9 mouse cellular contexts compared by ENCODE assay signal in genomic region chr10:40053257-40053895, GRCm38 (mm10). TPM values are rescaled to one million over a fixed set of nuclear protein-coding genes. Genes with fewer than 3 reads are reported as not detected.
DNase-seq lines count a peak whose midpoint lies in the region; ATAC-seq and TF ChIP-seq lines count a peak whose summit lies in the region.
"Had no signal": no experiment of that assay in that cellular context is flagged by ENCODE, and none has a peak within 500 bp of the region (broad histone marks: within the 10 kb centered on the region; RNA-seq: fewer than 3 reads in every experiment).

No protein-coding gene starts in this region.

- no peak overlapping the region for H3K9ac ChIP-seq in MEL (ENCODE audit: control insufficient read depth, low read depth, low read length, poor library complexity, severe bottlenecking)
- H3K9ac ChIP-seq in liver, embryonic 11.5 days (ENCODE audit: low read depth, low read length): no peak overlapping the region
- H3K9ac ChIP-seq: embryonic facial prominence, embryonic 15.5 days; limb, embryonic 13.5 days had no signal

- WGBS in kidney, adult 2 months: 38% methylated on average over 3 of the region's 3 CpGs
- 56% methylated on average over 3 of the region's 3 CpGs for WGBS in liver, embryonic 11.5 days

- ATAC-seq in liver, embryonic 11.5 days (replicated peaks; ENCODE audit: low FRiP score): 0 out of 2 replicates have a peak, but pooled peaks have one; percentile 15

- no peaks in the 10 kb centered on the region; the same call in 1 of the 2 replicates for H3K36me3 ChIP-seq in kidney, adult 2 months (ENCODE audit: control insufficient read depth, insufficient read depth, low read length)
- H3K36me3 ChIP-seq in MEL (ENCODE audit: control insufficient read depth in 1 of 2, insufficient read depth in 2 of 2, low read length in 2 of 2): no peaks in the 10 kb centered on the region; a peak in 1 of 4 replicates
- H3K36me3 ChIP-seq in liver, embryonic 11.5 days (ENCODE audit: control insufficient read depth, insufficient read depth, low read length): peaks cover 2% of the 10 kb centered on the region; the same call in 1 of the 2 replicates
- H3K36me3 ChIP-seq: embryonic facial prominence, embryonic 15.5 days; limb, embryonic 13.5 days had no signal

- H3K4me3 ChIP-seq in kidney, adult 2 months (ENCODE audit: insufficient read depth, low read depth, low read length): no peak overlapping the region
- H3K4me3 ChIP-seq in MEL (ENCODE audit: control insufficient read depth in 1 of 2, insufficient read depth in 1 of 2, low read depth in 2 of 2, low read length in 2 of 2): no peak overlapping the region
- H3K4me3 ChIP-seq in liver, embryonic 11.5 days (ENCODE audit: low read depth, low read length): no peak overlapping the region
- H3K4me3 ChIP-seq: embryonic facial prominence, embryonic 15.5 days; limb, embryonic 13.5 days had no signal

- TF ChIP-seq RAD21 in MEL (IDR thresholded peaks at IDR 0.05; ENCODE audit: low read depth, low read length): peak; percentile 90

- no peaks in the 10 kb centered on the region for H3K79me2 ChIP-seq in MEL (ENCODE audit: control insufficient read depth, insufficient read depth, low read length, poor library complexity)

- no peak for TF ChIP-seq EP300 in MEL (IDR thresholded peaks at IDR 0.05; ENCODE audit: low read depth in 1 of 2, low read length in 2 of 2)

- no peaks in the 10 kb centered on the region for H3K27me3 ChIP-seq in kidney, adult 2 months (replicated peaks; ENCODE audit: control insufficient read depth, insufficient read depth, low read length)
- H3K27me3 ChIP-seq in MEL (ENCODE audit: control insufficient read depth in 1 of 2, insufficient read depth in 2 of 2, low read length in 2 of 2): no peaks in the 10 kb centered on the region
- no peaks in the 10 kb centered on the region for H3K27me3 ChIP-seq in liver, embryonic 11.5 days (replicated peaks; ENCODE audit: control insufficient read depth, insufficient read depth, low read length)
- H3K27me3 ChIP-seq: embryonic facial prominence, embryonic 15.5 days; limb, embryonic 13.5 days had no signal

- no peak overlapping the region for H3K4me2 ChIP-seq in liver, embryonic 11.5 days
- H3K4me2 ChIP-seq: embryonic facial prominence, embryonic 15.5 days; limb, embryonic 13.5 days had no signal

- TF ChIP-seq CTCF in kidney, adult 2 months (conservative IDR thresholded peaks at IDR 0.05; ENCODE audit: insufficient read depth, insufficient read length, low read depth, low read length): peak; percentile 13; the same call in 1 of the 2 replicates
- TF ChIP-seq CTCF in MEL (IDR thresholded peaks at IDR 0.05 in 2 of 3, conservative IDR thresholded peaks at IDR 0.05 in 1 of 3; ENCODE audit: control insufficient read depth in 1 of 3, insufficient read depth in 1 of 3, low read depth in 2 of 3, low read length in 3 of 3, poor library complexity in 1 of 3, severe bottlenecking in 1 of 3): peak in 2 of 3 experiments; percentile 39 to 88; a peak in 3 of 6 replicates

- DNase-seq in kidney, adult 2 months: peak; percentile 66
- DNase-seq in kidney, adult 11 months: no peak
- peak; percentile 56 for DNase-seq in MEL (ENCODE audit: low read depth, low spot score)
- DNase-seq in cerebellum, adult 8-10 months: peak; percentile 35
- DNase-seq in liver, embryonic 11.5 days (ENCODE audit: low spot score): no peak
- DNase-seq in retina, postnatal 7 days (ENCODE audit: low read depth, low spot score): peak; percentile 13
- DNase-seq in spleen, postnatal 4 days (ENCODE audit: low spot score in 2 of 2): no peak

- no peak overlapping the region for H3K27ac ChIP-seq in kidney, adult 2 months (ENCODE audit: insufficient read depth, low read depth, low read length)
- no peak overlapping the region for H3K27ac ChIP-seq in MEL (ENCODE audit: control insufficient read depth, low read depth, low read length)
- H3K27ac ChIP-seq in liver, embryonic 11.5 days (ENCODE audit: low read depth, low read length): no peak overlapping the region
- H3K27ac ChIP-seq: embryonic facial prominence, embryonic 15.5 days; limb, embryonic 13.5 days had no signal

- H3K4me1 ChIP-seq in kidney, adult 2 months (ENCODE audit: control insufficient read depth, insufficient read depth, low read length): peaks cover 17% of the 10 kb centered on the region
- H3K4me1 ChIP-seq in MEL (ENCODE audit: control insufficient read depth in 1 of 2, insufficient read depth in 2 of 2, low read length in 2 of 2): no peaks in the 10 kb centered on the region
- no peaks in the 10 kb centered on the region for H3K4me1 ChIP-seq in liver, embryonic 11.5 days (replicated peaks; ENCODE audit: control insufficient read depth, insufficient read depth, low read length)

- no peak for TF ChIP-seq POLR2A in kidney, adult 2 months (IDR thresholded peaks at IDR 0.05; ENCODE audit: low read depth, low read length)
- TF ChIP-seq POLR2A in MEL (IDR thresholded peaks at IDR 0.05; ENCODE audit: control insufficient read depth in 1 of 2, insufficient read depth in 1 of 2, low read depth in 1 of 2, low read length in 2 of 2, poor library complexity in 1 of 2): no peak

- H3K9me3 ChIP-seq in MEL (replicated peaks; ENCODE audit: insufficient read depth, low read length): no peaks in the 10 kb centered on the region
- H3K9me3 ChIP-seq in liver, embryonic 11.5 days (ENCODE audit: control insufficient read depth, low read length): no peaks in the 10 kb centered on the region
- H3K9me3 ChIP-seq: embryonic facial prominence, embryonic 15.5 days; limb, embryonic 13.5 days had no signal

TF ChIP-seq in MEL, 35 proteins besides CTCF, POLR2A, EP300 and RAD21:
- 0 out of 2 replicates have a peak, but pooled peaks have one; percentile 42 for TF ChIP-seq MAFK (IDR thresholded peaks at IDR 0.05; ENCODE audit: borderline replicate concordance, low read depth, low read length)
- TF ChIP-seq SMC3 (IDR thresholded peaks at IDR 0.05; ENCODE audit: low read depth, low read length): peak; percentile 88
- no peak for TF ChIP-seq NELFE (IDR thresholded peaks at IDR 0.05; ENCODE audit: low read depth, low read length)
- TF ChIP-seq ZC3H11A (IDR thresholded peaks at IDR 0.05; ENCODE audit: low read depth, low read length): peak; percentile 93

RNA-seq across cellular contexts. Expression of gene Mfsd4b1, which starts 28.3 kb away (rescaled TPM):
- polyA plus RNA-seq in kidney, adult 2 months (2012; rRNA removed): 81.5 and 102 TPM in 2 replicates
- total RNA-seq in MEL (2012; rRNA removed): not detected in 2 replicates
- not detected for polyA plus RNA-seq in MEL (2012; ENCODE audit: insufficient read depth in 1 of 2, insufficient read length in 2 of 2, low read depth in 1 of 2, low replicate concordance in 2 of 2, missing spikeins in 1 of 2)
- 0.34 and 0.56 TPM in 2 replicates for polyA plus RNA-seq in liver, embryonic 11.5 days (2014; fragmentation: Nextera tagmentation; extraction: Ambion mirVana)

Comparison
In these comparisons a context has a peak if more than half of its experiments do, and no peak if none do; other contexts are left out.
1. DNase-seq: peak in kidney, adult 2 months (single experiment), MEL (single experiment), cerebellum, adult 8-10 months (single experiment) and retina, postnatal 7 days (single experiment); none in kidney, adult 11 months (single experiment), liver, embryonic 11.5 days (single experiment) and spleen, postnatal 4 days (0 of 2).
2. RNA of gene Mfsd4b1, which starts 28.3 kb away (polyA plus RNA-seq): 81.5 to 102 TPM in kidney, adult 2 months; 0.34 to 0.56 TPM in liver, embryonic 11.5 days and not detected in MEL; every median in the first group is over 10 times any median in the second.